Mouse (Mus musculus) hindbrain, embryonic 15.5 days (tissue): Measurements from ENCODE around the gene Mast4. TPM values are rescaled to one million over a fixed set of nuclear protein-coding genes. Genes with fewer than 3 reads are reported as not detected.

Experiments
- ATAC-seq: fragments of 200-750 bp; cut with Nextera tagmentation; 2 replicates; pipeline ENCODE4 v1.8.0; 2017; ENCODE audit warnings: low read depth, moderate number of reproducible peaks, moderate TSS enrichment; ENCODE audit not compliant: low FRiP score
- H3K27ac ChIP-seq: fragments of 300-500 bp; sonication (generic); replicated peaks from 2 replicates; pipeline ENCODE4 v1.5.1; 2015; ENCODE audit warnings: mild to moderate bottlenecking, inconsistent platforms
- H3K27me3 ChIP-seq: fragments of 300-500 bp; sonication (generic); 2 replicates; pipeline ENCODE4 v1.6.1; 2015; ENCODE audit warnings: control low read depth, inconsistent platforms
- H3K36me3 ChIP-seq: fragments of 300-500 bp; sonication (generic); 2 replicates; pipeline ENCODE4 v1.6.1; 2015; ENCODE audit warnings: control low read depth, inconsistent platforms
- H3K4me1 ChIP-seq: fragments of 300-500 bp; sonication (generic); replicated peaks from 2 replicates; pipeline ENCODE4 v1.6.1; 2015; ENCODE audit warnings: control low read depth, inconsistent platforms
- H3K4me2 ChIP-seq: fragments of 300-500 bp; sonication (generic); 2 replicates; pipeline ENCODE4 v1.6.1; 2015; ENCODE audit warnings: moderate library complexity, mild to moderate bottlenecking, inconsistent platforms
- H3K4me3 ChIP-seq: fragments of 300-500 bp; sonication (generic); 2 replicates; pipeline ENCODE4 v1.5.1; 2015; ENCODE audit warnings: mild to moderate bottlenecking, inconsistent platforms
- H3K9ac ChIP-seq: fragments of 300-500 bp; sonication (generic); 2 replicates; pipeline ENCODE4 v1.6.1; 2015; ENCODE audit warnings: inconsistent platforms
- H3K9me3 ChIP-seq: fragments of 300-500 bp; sonication (generic); 2 replicates; pipeline ENCODE4 v1.6.1; 2016; ENCODE audit warnings: control low read depth, inconsistent platforms
- WGBS: fragments of 180-500 bp; shearing (Covaris S2); methylation state at CpG from one replicate; pipeline ENCODE4 v1.1.7; 2015; 5-methylcytosine and 5-hydroxymethylcytosine counted together
- polyA plus RNA-seq: library from polyadenylated mRNA; unstranded; fragments of >200 nt; fragmentation: Nextera tagmentation; extraction: Ambion mirVana; gene quantifications from 2 replicates; pipeline ENCODE4 v1.2.1, GENCODE M21; 2015

Gene Mast4
- polyA plus RNA-seq, 1 experiment from 2014 or later, result 29.1 TPM

GRCm38 (mm10) chr13:103015131-103015750 lies 319.1 kb downstream of the Mast4 start:
- Histone ChIP-seq H3K4me3 (no peak overlapping the region), H3K27ac (no peak overlapping the region), H3K36me3 (no peaks in the 10 kb centered on the region), H3K4me1 (no peaks in the 10 kb centered on the region), H3K4me2 (no peak overlapping the region), H3K9ac (no peak overlapping the region), H3K9me3 (no peaks in the 10 kb centered on the region), H3K27me3 (no peaks in the 10 kb centered on the region)
- ATAC-seq, result no peak
- WGBS, result 88% methylated on average over 3 of the region's 3 CpGs

DNA sequence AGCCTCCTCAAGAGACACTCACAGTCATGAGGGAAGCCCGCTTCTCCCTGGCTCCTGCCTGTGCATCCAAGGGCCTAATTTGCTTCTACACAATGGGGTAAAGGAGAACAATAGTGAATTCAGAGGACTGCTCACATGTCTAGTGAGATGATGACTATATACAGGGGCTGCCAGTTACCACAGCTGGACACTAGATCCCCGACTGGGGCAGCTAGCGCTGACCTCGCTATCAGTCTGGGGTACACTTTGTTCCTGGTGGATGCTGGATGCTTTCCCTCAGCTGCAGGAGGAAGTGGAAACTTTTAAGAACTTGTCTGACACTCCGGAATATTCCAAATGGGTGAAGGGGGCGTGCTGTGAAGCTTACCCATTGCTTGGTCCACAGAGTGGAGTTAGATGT lies 319.7 kb downstream of the Mast4 start:
- Histone ChIP-seq H3K9me3 (no peaks in the 10 kb centered on the region), H3K9ac (no peak overlapping the region), H3K27me3 (no peaks in the 10 kb centered on the region), H3K36me3 (no peaks in the 10 kb centered on the region), H3K4me3 (no peak overlapping the region), H3K4me1 (no peaks in the 10 kb centered on the region), H3K4me2 (no peak overlapping the region), H3K27ac (no peak overlapping the region)
- 33% methylated on average over 6 of the region's 6 CpGs for WGBS
- no peak for ATAC-seq

DNA sequence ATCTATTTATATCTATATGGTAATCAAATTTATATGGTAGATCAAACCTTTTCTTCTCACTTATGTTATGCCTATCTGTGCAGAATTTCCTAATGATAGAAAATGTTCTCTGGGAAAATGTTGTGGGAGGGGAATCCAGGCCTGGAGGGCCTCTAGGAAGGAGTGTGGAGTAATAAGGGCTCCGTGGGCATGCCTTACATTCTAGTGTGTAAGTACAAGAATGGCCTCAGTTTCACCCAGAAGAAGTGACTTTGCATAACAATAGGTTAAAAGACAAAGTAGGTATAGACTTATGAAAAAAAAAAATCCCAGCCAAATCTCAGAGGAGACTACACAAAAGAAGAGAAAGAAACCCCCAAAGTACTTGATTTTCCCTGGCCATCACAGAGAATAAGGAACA lies 320.1 kb downstream of the Mast4 start:
- 19% methylated on average over 1 of the region's 1 CpGs for WGBS
- no peaks in the 10 kb centered on the region for H3K36me3 ChIP-seq
- no peak for ATAC-seq
- no peak overlapping the region for H3K4me2 ChIP-seq
- no peak overlapping the region for H3K27ac ChIP-seq
- no peaks in the 10 kb centered on the region for H3K27me3 ChIP-seq
- H3K9ac ChIP-seq, result no peak overlapping the region
- no peak overlapping the region for H3K4me3 ChIP-seq
- no peaks in the 10 kb centered on the region for H3K9me3 ChIP-seq
- no peaks in the 10 kb centered on the region for H3K4me1 ChIP-seq

- WGBS, result 94% methylated on average over 2 of the region's 2 CpGs
These were observed 329.1 kb downstream of the Mast4 start for GRCm38 (mm10) chr13:103005227-103005626.

GRCm38 (mm10) chr13:103001831-103002230 lies 332.5 kb downstream of the Mast4 start:
- H3K9ac ChIP-seq, result no peak overlapping the region
- H3K4me1 ChIP-seq, result no peaks in the 10 kb centered on the region
- no peak overlapping the region for H3K4me3 ChIP-seq
- WGBS, result 44% methylated on average over 1 of the region's 1 CpGs
- no peaks in the 10 kb centered on the region for H3K9me3 ChIP-seq
- ATAC-seq, result no peak
- H3K4me2 ChIP-seq, result no peak overlapping the region
- H3K36me3 ChIP-seq, result no peaks in the 10 kb centered on the region
- no peaks in the 10 kb centered on the region for H3K27me3 ChIP-seq
- H3K27ac ChIP-seq, result no peak overlapping the region

More at GRCm38 (mm10) chr13:103005227-103005626, 329.1 kb downstream of the Mast4 start:
- Histone ChIP-seq H3K4me2 (no peak overlapping the region), H3K27ac (no peak overlapping the region), H3K27me3 (no peaks in the 10 kb centered on the region), H3K4me1 (no peaks in the 10 kb centered on the region), H3K36me3 (no peaks in the 10 kb centered on the region), H3K9me3 (no peaks in the 10 kb centered on the region), H3K4me3 (no peak overlapping the region), H3K9ac (no peak overlapping the region)
- no peak for ATAC-seq

DNA sequence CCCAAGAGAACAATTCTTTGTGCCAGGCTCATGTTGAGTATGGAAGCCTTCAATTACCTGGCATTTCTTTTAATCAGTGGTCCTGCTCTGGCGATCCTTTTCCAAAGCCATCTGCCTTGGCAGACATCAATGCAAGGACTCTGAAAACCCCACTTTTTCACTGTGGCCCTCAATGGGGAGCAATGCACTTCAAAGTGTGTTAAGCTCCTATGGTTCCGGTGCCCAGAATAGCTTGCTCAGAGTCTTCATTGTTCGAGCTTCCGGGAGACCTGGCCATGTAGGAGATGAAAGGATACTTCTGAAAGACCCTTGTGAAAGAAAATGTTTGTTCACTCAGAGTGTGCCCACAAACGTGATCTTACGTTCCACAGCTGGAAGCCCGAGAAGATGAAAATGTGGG lies 333.4 kb downstream of the Mast4 start:
- H3K9me3 ChIP-seq, result no peaks in the 10 kb centered on the region
- no peaks in the 10 kb centered on the region for H3K36me3 ChIP-seq
- no peaks in the 10 kb centered on the region for H3K4me1 ChIP-seq
- ATAC-seq, result no peak
- H3K4me3 ChIP-seq, result no peak overlapping the region
- H3K4me2 ChIP-seq, result no peak overlapping the region
- H3K27ac ChIP-seq, result no peak overlapping the region
- no peak overlapping the region for H3K9ac ChIP-seq
- no peaks in the 10 kb centered on the region for H3K27me3 ChIP-seq
- 29% methylated on average over 7 of the region's 7 CpGs for WGBS

DNA sequence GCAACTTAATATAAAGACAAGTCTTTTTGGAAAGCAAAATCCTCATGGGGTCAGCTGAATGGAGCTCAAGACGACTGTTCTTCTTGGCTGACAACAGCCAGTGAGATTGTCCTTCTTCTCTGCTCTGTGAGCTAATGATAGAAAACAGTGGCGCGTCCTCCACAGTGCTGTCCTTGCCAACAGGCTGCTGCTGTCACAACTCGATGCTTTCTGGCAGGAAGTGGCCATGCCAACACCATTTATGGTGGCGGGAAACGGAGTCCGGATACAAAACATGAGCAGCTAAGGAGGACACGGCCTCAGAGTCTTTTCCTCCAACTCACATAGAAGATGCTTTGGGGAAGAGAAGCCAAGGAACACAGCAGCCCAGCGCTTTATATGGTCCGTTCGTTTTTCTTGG lies 340.2 kb downstream of the Mast4 start:
- Histone ChIP-seq H3K27ac (no peak overlapping the region), H3K9ac (no peak overlapping the region), H3K4me2 (no peak overlapping the region), H3K4me3 (no peak overlapping the region), H3K9me3 (no peaks in the 10 kb centered on the region), H3K4me1 (peaks cover 5% of the 10 kb centered on the region; the same call in 1 of the 2 replicates), H3K27me3 (no peaks in the 10 kb centered on the region), H3K36me3 (no peaks in the 10 kb centered on the region)
- no peak for ATAC-seq
- WGBS, result 86% methylated on average over 11 of the region's 11 CpGs

GRCm38 (mm10) chr13:102992680-102993423 lies 341.4 kb downstream of the Mast4 start:
- H3K9me3 ChIP-seq, result no peaks in the 10 kb centered on the region
- 85% methylated on average over 7 of the region's 7 CpGs for WGBS
- no peak overlapping the region for H3K9ac ChIP-seq
- H3K4me3 ChIP-seq, result no peak overlapping the region
- ATAC-seq, result no peak
- no peak overlapping the region for H3K4me2 ChIP-seq
- H3K36me3 ChIP-seq, result no peaks in the 10 kb centered on the region
- H3K4me1 ChIP-seq, result peaks cover 5% of the 10 kb centered on the region; the same call in 1 of the 2 replicates
- H3K27me3 ChIP-seq, result no peaks in the 10 kb centered on the region
- H3K27ac ChIP-seq, result no peak overlapping the region

- Histone ChIP-seq H3K36me3 (no peaks in the 10 kb centered on the region), H3K27me3 (no peaks in the 10 kb centered on the region), H3K4me1 (peaks cover 5% of the 10 kb centered on the region; the same call in 1 of the 2 replicates), H3K9ac (no peak overlapping the region), H3K4me2 (no peak overlapping the region), H3K9me3 (no peaks in the 10 kb centered on the region), H3K4me3 (no peak overlapping the region), H3K27ac (no peak overlapping the region)
- 39% methylated on average over 11 of the region's 11 CpGs for WGBS
- no peak for ATAC-seq
These were observed 342.4 kb downstream of the Mast4 start for GRCm38 (mm10) chr13:102991928-102992327.

- Histone ChIP-seq H3K27ac (no peak overlapping the region), H3K9ac (no peak overlapping the region), H3K36me3 (no peaks in the 10 kb centered on the region), H3K4me2 (no peak overlapping the region), H3K4me1 (peaks cover 5% of the 10 kb centered on the region; the same call in 1 of the 2 replicates), H3K4me3 (no peak overlapping the region), H3K9me3 (no peaks in the 10 kb centered on the region), H3K27me3 (no peaks in the 10 kb centered on the region)
- ATAC-seq, result no peak
- 88% methylated on average over 7 of the region's 7 CpGs for WGBS
These were observed 343.1 kb downstream of the Mast4 start for GRCm38 (mm10) chr13:102991196-102991595.

GRCm38 (mm10) chr13:102990085-102990484 lies 344.2 kb downstream of the Mast4 start:
- no peak overlapping the region for H3K9ac ChIP-seq
- H3K9me3 ChIP-seq, result no peaks in the 10 kb centered on the region
- H3K4me2 ChIP-seq, result no peak overlapping the region
- H3K27me3 ChIP-seq, result no peaks in the 10 kb centered on the region
- WGBS, result 83% methylated on average over 1 of the region's 1 CpGs
- no peaks in the 10 kb centered on the region for H3K36me3 ChIP-seq
- no peak overlapping the region for H3K4me3 ChIP-seq
- ATAC-seq, result no peak
- peaks cover 5% of the 10 kb centered on the region; the same call in 1 of the 2 replicates for H3K4me1 ChIP-seq
- no peak overlapping the region for H3K27ac ChIP-seq

GRCm38 (mm10) chr13:102989616-102990015 lies 344.7 kb downstream of the Mast4 start:
- 60% methylated on average over 11 of the region's 11 CpGs for WGBS
- H3K4me1 ChIP-seq, result peaks cover 5% of the 10 kb centered on the region; the same call in 1 of the 2 replicates
- ATAC-seq, result no peak

More at GRCm38 (mm10) chr13:102989616-102990015, 344.7 kb downstream of the Mast4 start:
- H3K27ac ChIP-seq, result no peak overlapping the region
- H3K9ac ChIP-seq, result no peak overlapping the region
- H3K4me3 ChIP-seq, result no peak overlapping the region
- no peaks in the 10 kb centered on the region for H3K27me3 ChIP-seq
- no peak overlapping the region for H3K4me2 ChIP-seq
- no peaks in the 10 kb centered on the region for H3K9me3 ChIP-seq
- H3K36me3 ChIP-seq, result no peaks in the 10 kb centered on the region
